Mouse (Mus musculus) urinary bladder, postnatal 36 days (tissue): Measurements from ENCODE around the gene Rab9.
A peak's percentile ranks its signal among the peaks of the same experiment; 100 is the strongest.

Experiments used
- DNase-seq, 2 experiments: peaks; one replicate each; pipeline ENCODE4 v3.0.0; 2022; ENCODE audit warnings: low spot score in 2 of 2, mixed read lengths in 1 of 2

Gene Rab9

DNA sequence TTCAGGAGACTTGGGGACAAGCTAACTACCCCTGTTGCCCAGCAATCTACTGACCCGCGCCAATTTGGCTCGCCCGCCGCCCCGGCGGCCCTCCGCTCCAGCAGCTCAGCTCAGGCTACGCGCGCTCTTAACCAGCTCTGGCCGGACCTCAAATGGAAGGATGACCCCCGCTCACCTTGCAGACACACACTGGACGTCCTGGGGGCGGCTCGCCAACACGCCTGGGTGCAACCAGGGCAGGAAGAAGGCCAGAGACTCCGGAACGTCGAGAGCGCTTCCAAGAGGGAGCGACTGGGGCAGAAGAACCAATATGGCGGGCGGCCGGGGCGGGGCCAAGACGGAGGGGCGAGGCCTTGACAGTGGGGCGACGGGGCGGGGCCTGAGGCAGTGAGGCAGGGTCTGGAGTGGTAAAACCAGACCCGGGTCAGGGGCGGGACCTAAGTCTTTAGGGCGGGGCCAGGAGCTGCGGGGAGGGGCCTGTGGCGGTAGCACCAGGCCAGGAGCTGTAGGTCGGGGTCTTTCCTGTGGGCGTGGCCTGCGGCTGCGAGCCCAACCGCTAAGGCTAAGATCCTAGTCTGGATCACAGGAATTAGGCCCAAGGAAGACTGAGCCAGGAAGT lies at the start of gene Rab9:
Rab9 (minus strand) TSS at position 503 of the 619 bp plus-strand sequence.
- DNase-seq: peak; percentile 83 to 91

DNA sequence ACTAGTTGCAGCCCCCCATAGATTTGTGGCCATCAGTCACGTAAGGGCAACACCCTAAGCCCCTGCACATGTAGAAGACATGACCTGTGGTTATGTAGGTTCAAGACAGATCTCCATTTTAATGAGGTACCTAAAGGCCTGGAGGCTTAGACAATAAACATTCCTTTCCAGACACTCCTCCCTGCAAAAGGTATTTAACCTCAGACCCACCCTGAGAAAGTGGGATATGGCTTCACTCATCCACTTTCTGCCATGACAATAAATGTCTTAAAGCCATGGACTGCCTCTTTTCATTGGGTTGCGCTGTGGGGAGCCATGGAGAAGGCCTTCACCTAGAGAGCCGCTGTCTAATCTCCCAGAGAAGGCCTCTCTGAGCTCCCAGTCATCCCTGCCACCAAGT lies 48.5 kb upstream of the Rab9 start:
- DNase-seq: no peak

DNA sequence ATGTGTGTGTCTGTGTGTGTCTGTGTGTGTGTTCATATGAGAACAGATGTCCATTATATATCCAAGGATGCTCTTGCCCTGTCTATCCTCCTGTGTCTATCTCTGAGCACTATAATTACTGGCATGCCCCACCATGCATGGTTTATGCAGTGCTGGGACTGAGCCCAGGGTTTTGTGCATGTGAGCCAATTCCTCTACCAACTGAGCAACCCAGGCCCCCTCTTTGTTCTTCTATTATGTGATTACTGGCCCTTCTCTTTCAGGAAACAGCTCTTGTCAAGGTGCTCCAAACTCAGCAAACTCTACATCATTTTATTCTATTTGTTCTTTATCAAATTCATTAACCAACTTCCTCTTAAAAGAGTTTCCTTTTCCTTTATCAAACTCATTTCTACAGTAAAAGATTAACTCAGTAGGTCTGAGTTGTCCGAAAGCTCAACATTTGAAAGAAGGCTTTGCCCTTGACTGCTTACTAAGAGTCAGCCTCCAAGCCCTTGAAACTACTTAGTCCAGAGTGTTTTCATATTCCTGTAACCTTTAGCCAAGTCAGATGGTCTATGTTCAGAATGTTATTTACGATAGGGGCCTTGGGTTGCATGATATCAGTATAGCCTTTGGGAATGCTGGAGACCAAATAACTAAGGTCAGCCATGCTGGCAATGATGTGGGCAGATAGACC lies 46.1 kb upstream of the Rab9 start:
- no peak for DNase-seq

DNA sequence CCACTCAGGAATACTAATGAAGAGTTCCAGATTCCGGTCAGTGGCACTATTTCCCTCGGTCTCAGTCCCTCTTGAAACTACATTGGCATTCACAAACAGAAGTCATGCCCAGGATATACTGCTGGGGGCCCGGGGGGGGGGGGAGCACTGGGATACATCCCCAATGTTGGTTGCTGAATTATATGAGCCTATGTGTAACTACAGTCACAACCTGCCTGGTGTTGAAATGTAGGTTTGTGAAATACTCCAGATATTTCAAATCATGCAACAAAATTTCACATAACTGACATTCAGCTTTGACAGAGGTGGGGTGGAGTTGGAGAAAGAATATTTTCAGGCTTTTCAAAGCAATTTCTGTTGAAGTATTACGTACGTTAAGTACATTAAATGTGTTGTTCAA lies 41.1 kb upstream of the Rab9 start:
- DNase-seq: no peak

DNA sequence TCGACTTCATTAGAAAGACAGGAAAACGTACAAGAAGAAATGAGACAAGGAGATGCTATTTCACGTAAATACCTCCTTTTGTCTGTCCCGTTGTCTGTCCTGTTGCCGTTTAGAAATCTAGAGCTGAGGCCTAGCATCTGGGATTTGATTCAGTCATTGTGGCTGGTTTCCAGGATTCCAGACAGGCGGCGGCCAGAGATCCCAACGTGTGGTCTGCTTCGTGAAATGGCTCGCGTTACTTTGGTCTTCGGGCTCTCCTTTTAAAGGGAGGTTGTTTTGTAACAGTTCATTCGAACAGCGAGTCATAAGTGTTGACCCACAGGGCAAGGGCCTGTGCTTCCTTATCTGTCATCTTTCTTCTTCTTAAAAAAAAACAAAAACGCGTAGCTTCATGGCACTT lies 38.7 kb upstream of the Rab9 start, which contains the start of gene Tceanc:
Tceanc (minus strand) TSS at position 223 of the 400 bp plus-strand sequence.
- no peak for DNase-seq

DNA sequence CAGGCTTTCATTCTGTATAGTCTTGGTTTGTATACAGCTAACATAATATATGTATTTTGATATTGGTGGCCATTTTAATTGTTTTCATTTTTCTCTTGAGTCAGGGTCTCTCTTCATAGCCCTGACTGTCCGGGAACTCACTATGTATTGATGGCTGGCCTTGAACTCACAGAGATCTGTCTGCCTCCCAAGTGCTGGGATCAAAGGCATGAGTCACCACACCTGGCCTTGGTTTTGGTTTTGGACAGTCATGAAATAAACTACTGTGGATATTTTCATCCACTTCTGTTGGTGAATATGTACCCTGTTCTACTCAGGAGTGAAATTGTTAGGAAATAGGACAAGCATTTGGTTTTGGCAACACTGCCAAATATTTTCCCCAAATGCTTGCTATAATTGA lies 37.0 kb upstream of the Rab9 start:
- no peak for DNase-seq

DNA sequence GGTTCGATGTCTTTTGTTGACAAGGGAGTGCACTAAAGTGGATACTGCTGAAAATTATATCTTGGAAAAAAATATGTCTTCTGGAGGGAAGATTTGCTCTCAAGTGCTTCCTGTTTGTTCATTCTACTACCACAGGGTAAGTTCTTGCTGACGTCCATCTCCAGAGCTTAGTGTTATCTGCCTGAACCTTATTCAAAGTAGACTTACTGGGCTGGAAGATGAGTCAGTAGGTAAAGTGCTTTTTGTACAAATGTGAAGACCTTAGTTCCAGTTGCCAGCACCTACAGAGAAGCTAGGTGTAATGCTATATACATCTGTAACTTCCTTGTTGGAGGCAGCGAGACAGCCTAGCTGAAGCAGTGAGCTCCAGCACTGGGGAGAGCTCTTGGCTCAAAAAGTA lies 36.3 kb upstream of the Rab9 start:
- no peak for DNase-seq

DNA sequence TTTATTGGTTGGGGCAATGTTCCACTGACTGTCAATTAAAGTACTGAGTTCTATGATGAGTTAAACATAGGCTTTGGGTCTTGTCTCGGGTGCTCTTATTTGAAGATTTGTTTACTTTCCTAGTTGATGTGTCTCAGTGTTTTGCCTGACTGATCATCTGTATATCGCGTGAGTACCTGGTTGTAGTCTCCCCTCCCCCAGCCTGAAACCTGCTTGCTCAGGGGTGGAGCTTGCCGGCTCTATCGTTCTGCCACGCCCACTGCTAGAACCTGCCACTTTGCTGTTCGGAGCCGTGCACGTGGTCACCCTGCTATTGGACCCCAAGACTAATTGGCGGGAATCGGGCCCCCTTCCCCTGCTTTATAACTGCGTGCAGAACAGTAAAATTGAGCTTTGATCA lies 34.4 kb upstream of the Rab9 start:
- DNase-seq: peak in 1 of 2 experiments; percentile 18

DNA sequence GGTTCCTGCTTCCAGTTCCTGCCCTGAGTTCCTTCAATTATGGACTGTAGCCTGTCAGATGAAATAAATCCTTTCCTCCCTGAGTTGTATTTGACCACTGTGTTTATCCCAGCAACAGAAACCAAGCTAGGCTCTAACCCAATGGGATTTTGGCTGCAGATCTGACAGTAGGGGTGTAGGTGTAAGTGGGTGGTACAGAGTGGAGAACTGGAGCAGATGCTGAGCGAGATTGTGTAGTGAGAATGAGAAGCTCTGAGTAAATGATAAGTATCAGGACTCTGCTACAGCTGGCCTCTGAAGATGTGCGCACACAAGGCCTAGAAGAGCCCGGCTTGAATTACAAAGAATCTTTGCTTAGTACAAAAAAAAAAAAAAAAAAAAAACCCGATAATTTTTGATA lies 32.4 kb upstream of the Rab9 start:
- DNase-seq: no peak

DNA sequence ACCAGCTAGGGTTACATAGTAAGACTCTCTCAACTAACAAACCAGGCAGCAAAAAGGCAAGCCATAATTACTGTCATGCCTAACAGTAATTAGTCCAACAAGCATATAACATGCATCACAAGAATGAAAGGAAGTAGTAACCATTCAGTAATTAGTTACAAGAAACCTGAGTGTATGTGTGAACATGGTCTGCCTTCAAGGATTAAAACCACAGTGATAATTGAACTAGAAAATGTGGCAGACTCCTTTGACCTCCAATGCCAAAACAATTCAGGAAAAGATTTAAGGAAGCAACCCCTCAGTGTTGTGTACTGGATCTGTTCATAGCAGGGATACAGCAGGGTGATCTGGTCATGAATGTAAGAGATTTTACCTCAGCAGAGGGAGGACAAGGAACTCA lies 31.4 kb upstream of the Rab9 start:
- DNase-seq: no peak

DNA sequence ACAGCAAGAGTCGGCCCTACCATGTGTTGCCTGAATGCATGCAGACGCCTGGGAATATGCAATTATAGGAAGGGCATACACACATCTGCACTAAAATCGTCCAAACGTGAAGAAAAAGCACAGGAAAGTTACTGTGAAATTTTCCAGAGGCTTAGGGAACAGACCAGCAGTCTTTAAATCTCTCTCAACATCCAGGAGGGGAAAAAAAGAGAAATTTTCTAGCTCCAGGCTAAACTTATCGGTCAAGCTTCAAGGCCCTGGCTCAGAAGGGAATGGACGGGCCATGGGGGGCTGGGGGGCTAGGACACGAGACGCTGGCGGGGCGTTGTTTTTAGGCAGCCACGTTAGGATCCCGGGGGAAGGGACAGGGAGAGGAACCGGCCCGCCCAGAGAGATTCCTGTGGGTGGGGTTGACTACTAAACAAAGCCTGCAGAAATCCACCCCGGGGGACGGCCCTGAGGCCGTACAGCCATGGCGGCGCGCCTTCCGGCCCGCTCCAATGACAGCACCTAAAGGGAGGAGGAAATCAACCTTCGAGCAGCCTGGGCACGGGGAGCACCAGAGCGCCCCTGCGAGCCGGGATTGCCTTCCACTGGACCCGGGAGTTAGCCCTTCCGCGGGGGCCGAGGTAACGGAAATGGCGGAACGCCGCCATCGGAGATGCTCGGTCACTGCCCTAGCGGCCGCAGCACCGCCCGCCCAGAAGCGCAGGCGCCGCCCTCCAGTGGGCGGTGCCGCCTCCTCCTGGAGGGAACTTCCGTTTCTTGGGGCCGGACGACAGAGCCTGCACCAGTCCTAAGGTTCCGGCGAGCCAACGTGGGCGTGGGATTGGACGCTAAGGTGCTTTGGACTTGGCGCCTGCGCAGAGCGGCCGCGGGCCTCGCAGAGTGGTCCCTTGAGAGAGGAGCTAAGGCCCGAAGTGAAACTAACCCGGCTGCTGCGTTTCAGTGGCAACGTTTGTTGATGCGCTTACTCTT lies 30.4 kb upstream of the Rab9 start:
- DNase-seq: peak; percentile 77 to 91

DNA sequence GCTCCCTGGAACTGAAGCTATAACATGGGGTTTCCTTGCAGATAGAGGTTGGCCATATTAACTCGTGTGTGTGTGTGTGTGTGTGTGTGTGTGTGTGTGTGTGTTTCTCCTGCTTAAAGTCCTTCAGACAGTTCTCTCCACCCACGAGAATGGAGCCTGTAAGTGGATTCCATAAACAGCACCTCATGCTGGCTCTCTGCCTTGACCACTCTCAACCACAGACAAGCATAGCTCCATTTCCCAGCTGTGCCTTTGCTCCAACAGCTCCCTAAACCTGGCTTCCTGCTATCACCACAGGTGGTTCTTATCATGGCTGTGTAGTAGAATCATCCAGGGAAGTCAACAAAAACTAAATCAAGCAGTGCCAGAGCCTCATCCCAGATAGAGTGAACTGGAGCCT lies 24.8 kb upstream of the Rab9 start:
- DNase-seq: no peak

DNA sequence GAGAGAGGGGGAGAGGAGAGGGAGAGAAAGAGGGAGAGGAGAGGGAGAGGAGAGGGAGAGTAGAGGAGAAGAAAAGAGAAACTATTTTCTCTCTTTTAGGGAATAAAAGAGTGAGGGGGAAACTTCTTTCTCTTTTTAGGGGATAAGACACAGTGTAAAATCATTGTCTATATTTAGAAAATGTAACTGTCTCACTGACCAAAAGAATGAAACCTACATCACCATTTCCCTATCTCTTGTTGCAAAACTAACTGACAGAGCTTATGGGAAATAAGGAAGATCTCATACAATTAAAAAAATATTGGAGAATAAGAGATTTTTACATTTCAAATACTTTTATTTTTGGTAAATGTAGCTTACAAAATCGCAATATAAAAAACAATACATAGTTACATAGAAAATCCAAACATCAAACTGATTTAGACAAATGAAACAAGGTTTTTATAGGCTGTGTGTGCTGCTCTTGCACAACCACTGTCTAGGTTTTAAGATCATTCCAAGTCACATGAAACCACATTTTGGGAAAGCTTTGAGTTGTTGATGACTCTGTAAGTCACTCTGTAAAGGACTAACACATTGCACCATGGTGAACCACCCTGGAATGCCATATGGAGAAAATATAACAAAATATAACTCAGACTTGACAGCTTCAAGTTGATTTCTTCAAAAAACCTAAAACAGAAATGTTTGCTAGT lies 20.0 kb upstream of the Rab9 start:
- DNase-seq: no peak

DNA sequence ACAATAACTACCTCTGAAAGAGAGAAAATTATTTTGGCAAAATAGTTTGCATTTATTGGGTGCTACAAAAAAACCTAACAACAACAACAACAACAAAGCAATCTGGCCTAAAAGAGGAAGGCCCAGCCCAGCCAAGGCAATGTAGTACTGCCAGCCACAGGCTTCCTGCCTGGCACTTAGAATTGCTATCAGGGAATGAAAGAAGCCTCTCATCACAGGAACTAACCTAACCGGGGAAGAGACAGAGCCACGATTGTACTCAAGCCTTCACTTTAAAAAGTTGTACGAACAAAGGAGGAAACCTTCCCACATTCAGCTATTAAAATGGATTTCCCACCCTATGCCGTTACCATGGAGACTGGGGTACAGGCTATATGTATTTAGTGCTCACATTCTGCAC lies 18.1 kb upstream of the Rab9 start:
- DNase-seq: no peak

DNA sequence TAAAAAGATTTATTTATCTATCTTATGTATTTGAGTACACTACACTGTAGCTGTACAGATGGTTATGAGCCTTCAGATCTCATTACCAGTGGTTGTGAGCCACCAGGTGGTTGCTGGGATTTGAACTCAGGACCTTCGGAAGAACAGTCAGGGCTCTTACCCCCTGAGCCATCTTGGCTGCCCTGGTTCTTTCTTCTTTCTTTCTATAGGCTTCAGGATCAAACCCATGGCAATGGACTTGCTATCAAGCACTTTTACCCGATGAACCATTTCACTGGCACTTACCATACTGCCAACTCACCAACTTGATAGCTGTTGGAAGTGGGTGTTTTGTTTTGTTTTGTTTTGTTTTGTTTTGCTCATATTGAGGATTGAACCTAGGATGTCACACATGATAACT lies 15.4 kb upstream of the Rab9 start:
- no peak for DNase-seq

DNA sequence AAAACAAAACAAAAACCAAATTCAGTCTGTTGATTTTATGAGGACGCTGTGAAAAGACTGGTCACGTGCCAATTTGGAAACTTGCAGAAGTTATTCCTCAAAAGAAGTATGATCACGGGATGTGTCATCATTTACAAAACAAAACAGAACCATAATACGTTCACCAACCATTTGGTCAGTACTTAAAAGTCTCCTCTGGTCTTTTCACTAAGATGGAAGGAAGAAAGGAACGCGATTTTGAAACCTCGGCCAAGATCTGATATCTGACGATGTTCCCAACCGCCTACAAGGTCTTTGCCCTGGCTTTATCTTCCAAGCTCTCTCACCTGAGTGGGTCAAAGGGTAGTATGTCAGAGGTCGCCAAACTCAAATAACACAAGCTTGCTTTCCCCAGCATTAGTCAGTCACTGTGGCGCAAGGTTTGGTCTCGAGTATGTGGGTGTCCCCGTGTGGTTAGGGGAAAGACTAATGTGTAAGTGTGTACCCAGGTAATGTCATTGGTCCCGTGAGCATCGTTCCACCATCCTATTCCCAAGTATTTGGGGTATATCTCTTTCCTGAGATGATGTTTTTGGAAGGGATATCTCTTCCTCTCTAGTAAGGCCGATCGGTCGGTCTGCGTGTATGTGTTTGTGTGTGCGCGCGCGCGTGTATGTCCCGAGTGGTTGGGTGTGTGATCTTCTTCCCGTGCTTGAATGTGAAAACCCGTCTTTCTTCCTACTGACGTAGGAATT lies 869 bp downstream of the Rab9 start:
- peak; percentile 9 to 38 for DNase-seq

DNA sequence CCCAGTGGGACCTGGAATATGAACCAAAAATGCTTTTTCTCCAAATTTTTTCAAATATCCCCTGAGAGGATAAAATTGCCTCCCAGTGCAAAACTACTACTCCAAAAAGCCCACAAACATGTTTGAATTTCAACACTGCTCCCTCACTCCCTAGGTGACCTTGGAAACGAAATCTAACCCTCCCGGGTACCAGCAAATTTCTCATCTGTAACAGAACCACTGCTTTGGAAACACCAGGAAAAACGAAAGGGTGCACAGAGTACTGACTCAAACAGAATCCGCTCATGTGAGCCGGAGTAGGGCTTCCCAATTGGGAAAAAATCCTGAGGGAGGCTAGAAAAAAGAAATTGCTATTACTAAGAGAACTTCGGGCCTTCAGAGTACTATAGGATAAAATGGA lies 2.3 kb downstream of the Rab9 start:
- DNase-seq: no peak

DNA sequence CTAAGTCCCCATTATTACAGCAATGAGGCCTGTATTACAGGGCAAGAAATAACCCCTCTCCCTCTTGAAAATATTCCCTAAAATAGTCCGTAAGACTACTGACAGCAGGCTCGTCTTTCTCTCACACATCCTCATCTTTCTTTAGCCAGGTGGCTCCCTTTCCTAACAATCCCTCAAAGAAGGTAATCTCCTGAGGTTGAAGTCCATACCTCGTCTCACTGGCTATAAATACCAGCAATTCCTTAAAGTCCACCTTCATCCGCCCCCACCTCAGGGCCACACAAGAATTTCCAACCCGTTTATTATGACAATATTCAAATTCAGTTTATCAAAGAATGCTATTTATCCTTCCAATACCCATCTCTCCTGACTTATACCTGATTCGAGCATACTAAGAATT lies 7.1 kb downstream of the Rab9 start:
- no peak for DNase-seq

DNA sequence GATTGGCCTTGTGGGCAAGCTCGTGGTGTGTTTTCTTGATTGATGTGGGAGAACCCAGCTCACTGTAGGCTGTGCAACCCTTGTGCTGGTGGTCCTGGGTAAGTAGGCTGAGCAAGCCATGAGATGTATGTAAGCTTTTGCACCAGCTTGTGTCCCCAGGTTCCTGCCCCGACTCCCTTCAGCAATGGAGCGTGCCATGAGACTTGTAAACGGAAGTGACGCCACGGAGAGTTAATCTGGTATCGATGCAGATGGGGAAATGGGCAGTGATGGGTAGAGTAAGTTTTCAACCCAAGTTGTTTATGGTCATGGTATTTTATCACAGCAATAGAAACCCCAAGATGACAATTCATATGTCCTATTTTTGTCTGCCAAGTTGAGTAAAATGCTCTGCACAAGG lies 11.3 kb downstream of the Rab9 start:
- DNase-seq: no peak

DNA sequence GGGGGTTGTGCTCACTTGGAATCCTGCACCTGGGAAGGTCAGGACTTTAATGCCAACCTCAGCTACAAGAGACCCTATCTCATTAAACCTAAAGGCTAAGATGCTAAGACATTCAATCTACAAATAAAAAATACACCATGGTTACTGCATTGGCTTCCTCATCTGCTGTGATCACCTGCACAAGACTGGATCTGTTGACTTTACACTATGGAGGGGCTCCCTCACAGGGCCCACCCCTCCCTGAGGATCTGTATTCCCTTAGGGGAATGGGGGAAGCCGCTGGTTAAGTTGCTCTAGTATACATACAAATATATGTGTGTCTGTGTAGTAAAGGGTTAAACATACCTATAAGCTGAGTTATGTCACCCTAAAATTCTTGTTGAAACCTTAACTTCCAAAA lies 24.1 kb downstream of the Rab9 start:
- no peak for DNase-seq

DNA sequence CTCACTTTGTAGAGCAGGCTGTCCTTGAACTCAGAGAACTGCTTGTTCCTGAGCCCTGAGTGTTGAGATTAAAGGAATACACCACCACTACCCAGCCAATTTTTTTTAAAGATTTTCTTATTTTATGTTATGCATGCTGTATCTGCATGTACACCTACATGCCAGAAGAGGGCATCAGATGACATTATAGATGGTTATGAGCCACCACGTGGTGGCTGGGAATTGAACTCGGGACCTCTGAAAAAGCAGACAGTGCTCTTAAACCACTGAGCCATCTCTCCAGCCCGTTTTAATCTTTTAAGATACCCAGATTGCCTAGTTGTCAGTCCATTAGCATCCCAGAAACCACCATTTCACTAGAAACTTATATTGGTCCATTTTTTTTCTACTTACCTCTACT lies 25.3 kb downstream of the Rab9 start:
- DNase-seq: no peak
